ENCODE assay signal across 15 mouse cellular contexts in the genomic region with DNA sequence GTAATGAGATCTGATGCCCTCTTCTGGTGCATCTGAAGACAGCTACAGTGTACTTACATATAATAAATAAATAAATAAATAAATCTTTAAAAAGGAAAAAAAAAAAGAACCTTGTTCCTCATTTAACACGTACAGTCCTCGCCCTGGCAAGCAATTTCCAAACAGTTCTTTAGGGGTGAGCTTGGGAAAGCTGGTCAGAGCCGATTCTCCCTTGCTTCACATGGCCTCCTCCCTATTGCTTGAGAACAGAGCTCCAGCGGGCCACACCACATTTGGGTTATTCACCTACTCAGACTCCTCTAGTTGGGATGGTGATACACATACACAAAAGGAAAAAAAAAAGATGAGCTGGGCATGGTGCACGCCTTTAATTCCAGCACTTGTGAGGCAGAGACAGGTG.
"Had no signal": no experiment of that assay in that cellular context is flagged by ENCODE, and none has a peak within 500 bp of the region (broad histone marks: within the 10 kb centered on the region; RNA-seq: fewer than 3 reads in every experiment).

No protein-coding gene starts in this region.

- H3K4me3 ChIP-seq: megakaryocyte, embryonic 14.5 days; midbrain, embryonic 12.5 days; neural tube, embryonic 12.5 days; stomach, embryonic 15.5 days had no signal

- H3K27ac ChIP-seq: midbrain, embryonic 12.5 days; neural tube, embryonic 12.5 days; stomach, embryonic 15.5 days; stomach, postnatal 0 days had no signal

- DNase-seq: lung, adult 18-20 months; lung, embryonic 14.5 days; lung, postnatal 10 days; lung, postnatal 4 days; midbrain, embryonic 14.5 days; right cerebral cortex, postnatal 14 days; thymus, adult 2 months; thymus, postnatal 25 days; thymus, postnatal 4 days had no signal

- ATAC-seq: midbrain, embryonic 16.5 days had no signal

- H3K36me3 ChIP-seq: midbrain, embryonic 12.5 days; neural tube, embryonic 12.5 days; stomach, embryonic 15.5 days had no signal

- H3K4me1 ChIP-seq: megakaryocyte, embryonic 14.5 days; neural tube, embryonic 12.5 days had no signal

- H3K9ac ChIP-seq: lung, embryonic 14.5 days; midbrain, embryonic 12.5 days; neural tube, embryonic 12.5 days; stomach, embryonic 15.5 days had no signal

- H3K9me3 ChIP-seq: megakaryocyte, embryonic 14.5 days; midbrain, embryonic 12.5 days; neural tube, embryonic 12.5 days; stomach, embryonic 15.5 days had no signal

- H3K27me3 ChIP-seq: midbrain, embryonic 12.5 days; neural tube, embryonic 12.5 days; stomach, embryonic 15.5 days had no signal

- H3K4me2 ChIP-seq: lung, embryonic 14.5 days; midbrain, embryonic 12.5 days; neural tube, embryonic 12.5 days; stomach, embryonic 15.5 days had no signal
